Mouse (Mus musculus): ENCODE measurements around the gene Fam8a1. TPM values are rescaled to one million over a fixed set of nuclear protein-coding genes. Genes with fewer than 3 reads are reported as not detected.
A peak's percentile ranks its signal among the peaks of the same experiment; 100 is the strongest.

The Fam8a1 gene
- polyA plus RNA-seq, 1 experiment from 2014 or later: 11.8 TPM

- H3K36me3 ChIP-seq: no peaks in the 10 kb centered on the region
- ATAC-seq (ENCODE audit: low FRiP score, low read depth): no peak
- no peaks in the 10 kb centered on the region for H3K27me3 ChIP-seq
- no peak overlapping the region for H3K4me3 ChIP-seq
- H3K4me1 ChIP-seq: peaks cover 26% of the 10 kb centered on the region
- H3K9me3 ChIP-seq: no peaks in the 10 kb centered on the region
- H3K4me2 ChIP-seq (replicated peaks): no peak overlapping the region; the same call in 1 of the 2 replicates
- no peak overlapping the region for H3K9ac ChIP-seq
- no peak overlapping the region for H3K27ac ChIP-seq
Measured at GRCm38 (mm10) chr13:46724371-46724770, 55.0 kb downstream of the Fam8a1 start.

DNA sequence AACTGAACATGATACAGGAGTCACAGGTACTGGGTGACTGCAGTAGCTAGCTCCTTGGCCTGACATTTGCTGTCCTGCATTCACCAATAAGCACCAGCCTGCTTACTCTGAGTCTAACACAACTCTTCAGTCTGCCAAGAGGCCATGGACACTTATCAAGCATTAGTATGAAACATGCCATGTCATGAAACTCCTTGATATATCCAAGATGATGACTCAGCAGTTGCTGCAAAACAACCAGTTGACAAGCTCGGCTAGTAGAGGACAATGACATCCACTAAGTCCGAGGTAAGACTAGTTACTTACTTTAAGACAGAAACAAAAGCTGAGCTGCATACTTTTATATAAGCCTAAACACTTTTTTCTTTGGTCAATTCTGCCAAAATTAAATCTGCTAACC is 55.9 kb downstream of the Fam8a1 start:
- Histone ChIP-seq H3K27ac (no peak overlapping the region), H3K4me1 (peaks cover 26% of the 10 kb centered on the region), H3K27me3 (no peaks in the 10 kb centered on the region), H3K9ac (no peak overlapping the region), H3K4me2 (replicated peaks) (peak overlapping the region; percentile 51), H3K9me3 (no peaks in the 10 kb centered on the region), H3K4me3 (peak overlapping the region; percentile 13; the same call in 1 of the 2 replicates), H3K36me3 (no peaks in the 10 kb centered on the region)
- ATAC-seq (ENCODE audit: low FRiP score, low read depth): no peak
- 43% methylated on average over 2 of the region's 2 CpGs for WGBS

GRCm38 (mm10) chr13:46726288-46727037 is 57.1 kb downstream of the Fam8a1 start:
- no peak for ATAC-seq (ENCODE audit: low FRiP score, low read depth)
- no peaks in the 10 kb centered on the region for H3K9me3 ChIP-seq
- H3K4me3 ChIP-seq: peak overlapping the region; percentile 99
- no peaks in the 10 kb centered on the region for H3K36me3 ChIP-seq
- WGBS: under 1% methylated on average over 30 of the region's 30 CpGs
- peak overlapping the region; percentile 73 for H3K4me2 ChIP-seq (replicated peaks)
- H3K27ac ChIP-seq: peak overlapping the region; percentile 92
- H3K9ac ChIP-seq: peak overlapping the region; percentile 91
- H3K27me3 ChIP-seq: no peaks in the 10 kb centered on the region
- peaks cover 22% of the 10 kb centered on the region for H3K4me1 ChIP-seq

DNA sequence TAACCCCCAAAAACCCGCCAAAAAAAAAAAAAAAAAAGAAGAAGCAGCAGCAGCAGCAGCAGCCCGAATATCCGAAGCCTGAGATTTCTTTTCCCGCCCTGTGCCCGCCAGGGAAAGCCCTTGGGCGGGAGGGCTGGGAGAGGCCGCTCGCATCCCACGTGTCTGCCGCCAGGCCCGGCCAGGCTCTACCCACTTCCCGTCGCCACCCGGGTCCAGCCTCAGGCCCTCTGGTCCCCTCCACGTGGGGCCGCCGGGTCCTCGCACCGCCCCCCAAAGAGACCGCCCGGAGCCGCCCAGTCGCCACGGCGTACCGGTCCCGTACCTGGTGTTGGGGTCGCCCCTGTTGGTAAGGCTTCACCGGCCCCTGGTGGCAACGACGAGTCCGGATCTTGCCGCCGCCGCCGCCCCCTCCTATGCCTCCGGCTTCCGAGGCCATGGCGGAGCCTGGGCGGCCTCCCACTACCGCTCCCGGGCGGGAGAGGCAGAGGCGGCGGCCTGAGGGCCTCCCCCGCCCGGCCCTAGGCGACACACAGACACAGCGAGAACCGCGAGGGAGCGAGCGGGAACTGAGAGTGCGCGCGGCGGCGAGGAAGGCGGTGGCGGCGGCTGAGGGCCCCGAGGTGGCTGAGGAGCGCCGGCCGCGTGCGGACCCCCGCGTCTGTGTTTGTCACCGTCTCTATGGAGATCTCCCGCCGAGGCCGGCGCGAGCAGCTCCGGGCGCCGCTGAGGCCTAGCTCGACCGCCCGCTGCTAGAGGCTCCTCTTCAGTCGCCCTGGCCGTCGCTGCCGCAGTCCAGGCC is 57.9 kb downstream of the Fam8a1 start:
- Histone ChIP-seq H3K4me3 (peak overlapping the region; percentile 99), H3K4me2 (replicated peaks) (peak overlapping the region; percentile 73), H3K9me3 (no peaks in the 10 kb centered on the region), H3K4me1 (peaks cover 15% of the 10 kb centered on the region), H3K36me3 (no peaks in the 10 kb centered on the region), H3K27ac (peak overlapping the region; percentile 92), H3K9ac (peak overlapping the region; percentile 91), H3K27me3 (no peaks in the 10 kb centered on the region)
- peak; percentile 83 for ATAC-seq (ENCODE audit: low FRiP score, low read depth)
- under 1% methylated on average over 61 of the region's 85 CpGs for WGBS

Other genes starting within 250 kb of the Fam8a1 start
- gene Cap2, start 167.7 kb upstream of the Fam8a1 start, polyA plus RNA-seq (2015; fragmentation: Nextera tagmentation; extraction: Ambion mirVana): 18.8 and 21.0 TPM in 2 replicates
- gene Nup153, start 58.4 kb downstream of the Fam8a1 start, polyA plus RNA-seq (2015; fragmentation: Nextera tagmentation; extraction: Ambion mirVana): 24.0 and 24.9 TPM in 2 replicates